ENCODE assay signal across 14 mouse cellular contexts in genomic region chr11:67079740-67080139, GRCm38 (mm10). TPM values are rescaled to one million over a fixed set of nuclear protein-coding genes. Genes with fewer than 3 reads are reported as not detected.
DNase-seq lines count a peak whose midpoint lies in the region; ATAC-seq and TF ChIP-seq lines count a peak whose summit lies in the region.
"Had no signal": no experiment of that assay in that cellular context is flagged by ENCODE, and none has a peak within 500 bp of the region (broad histone marks: within the 10 kb centered on the region; RNA-seq: fewer than 3 reads in every experiment).

No protein-coding gene starts in this region.

- no peaks in the 10 kb centered on the region for H3K9me3 ChIP-seq in midbrain, embryonic 10.5 days (replicated peaks)
- no peaks in the 10 kb centered on the region for H3K9me3 ChIP-seq in midbrain, postnatal 0 days (ENCODE audit: low read length)
- no peaks in the 10 kb centered on the region for H3K9me3 ChIP-seq in hindbrain, embryonic 15.5 days
- H3K9me3 ChIP-seq: heart, embryonic 13.5 days; liver, embryonic 13.5 days had no signal

- H3K9ac ChIP-seq in midbrain, postnatal 0 days (replicated peaks; ENCODE audit: low read length, poor library complexity, severe bottlenecking), result no peak overlapping the region
- 0 out of 2 replicates have a peak overlapping the region, but pooled peaks have one; percentile 11 for H3K9ac ChIP-seq in hindbrain, embryonic 15.5 days
- H3K9ac ChIP-seq: heart, embryonic 13.5 days; liver, embryonic 13.5 days; lung, embryonic 14.5 days had no signal

- no peak overlapping the region for H3K4me2 ChIP-seq in midbrain, postnatal 0 days (ENCODE audit: low read depth, low read length, poor library complexity, severe bottlenecking)
- H3K4me2 ChIP-seq in hindbrain, embryonic 15.5 days, result 0 out of 2 replicates have a peak overlapping the region, but pooled peaks have one; percentile 3
- H3K4me2 ChIP-seq: heart, embryonic 13.5 days; liver, embryonic 13.5 days; lung, embryonic 14.5 days had no signal

- WGBS in midbrain, embryonic 10.5 days, result 66% methylated on average over 11 of the region's 11 CpGs
- WGBS in midbrain, postnatal 0 days, result 41% methylated on average over 11 of the region's 11 CpGs
- 45% methylated on average over 11 of the region's 11 CpGs for WGBS in hindbrain, embryonic 15.5 days

- no peak overlapping the region for H3K4me3 ChIP-seq in midbrain, embryonic 10.5 days
- no peak overlapping the region for H3K4me3 ChIP-seq in midbrain, postnatal 0 days (ENCODE audit: low read depth, low read length)
- no peak overlapping the region for H3K4me3 ChIP-seq in hindbrain, embryonic 15.5 days
- H3K4me3 ChIP-seq: erythroblast, embryonic 14.5 days; heart, embryonic 13.5 days; liver, embryonic 13.5 days had no signal

- no peak for ATAC-seq in midbrain, postnatal 0 days (ENCODE audit: low FRiP score)
- ATAC-seq in hindbrain, embryonic 15.5 days (ENCODE audit: low FRiP score, low read depth), result no peak

- H3K4me1 ChIP-seq in midbrain, embryonic 10.5 days, result peaks cover 41% of the 10 kb centered on the region
- no peaks in the 10 kb centered on the region for H3K4me1 ChIP-seq in midbrain, postnatal 0 days (ENCODE audit: insufficient read depth, low read length)
- peaks cover 10% of the 10 kb centered on the region; the same call in 1 of the 2 replicates for H3K4me1 ChIP-seq in hindbrain, embryonic 15.5 days (replicated peaks)

- no peak for TF ChIP-seq CTCF in midbrain, postnatal 0 days (IDR thresholded peaks at IDR 0.05)

- H3K27me3 ChIP-seq in midbrain, embryonic 10.5 days (ENCODE audit: low read depth, poor library complexity, severe bottlenecking), result peaks cover 28% of the 10 kb centered on the region
- H3K27me3 ChIP-seq in midbrain, postnatal 0 days (ENCODE audit: insufficient read depth, low read length), result 0 out of 2 replicates have a peak, but pooled peaks cover 6% of the 10 kb centered on the region
- peaks cover 12% of the 10 kb centered on the region for H3K27me3 ChIP-seq in hindbrain, embryonic 15.5 days

- peak; percentile 9 for DNase-seq in embryo, embryonic 10.5 days (ENCODE audit: low spot score)
- no peak for DNase-seq in embryo, embryonic 9.5 days (ENCODE audit: extremely low spot score)
- DNase-seq in midbrain, embryonic 10.5 days (ENCODE audit: low spot score), result no peak
- no peak for DNase-seq in midbrain, postnatal 0 days (ENCODE audit: low spot score)
- DNase-seq in retina, embryonic 14.5 days (ENCODE audit: low spot score), result peak; percentile 16
- no peak for DNase-seq in urinary bladder, postnatal 25 days (ENCODE audit: low spot score)
- DNase-seq in right cerebral cortex, postnatal 36 days (ENCODE audit: low spot score in 2 of 2), result no peak
- DNase-seq: heart, adult 11 months; liver, embryonic 13.5 days had no signal

- no peaks in the 10 kb centered on the region for H3K36me3 ChIP-seq in midbrain, embryonic 10.5 days
- no peaks in the 10 kb centered on the region for H3K36me3 ChIP-seq in midbrain, postnatal 0 days (ENCODE audit: insufficient read depth, low read length)
- H3K36me3 ChIP-seq in hindbrain, embryonic 15.5 days, result no peaks in the 10 kb centered on the region
- H3K36me3 ChIP-seq: heart, embryonic 13.5 days; liver, embryonic 13.5 days had no signal

- H3K27ac ChIP-seq in midbrain, embryonic 10.5 days (replicated peaks), result peak overlapping the region; percentile 60
- no peak overlapping the region for H3K27ac ChIP-seq in midbrain, postnatal 0 days (ENCODE audit: low read depth, low read length)
- no peak overlapping the region for H3K27ac ChIP-seq in hindbrain, embryonic 15.5 days (replicated peaks)
- H3K27ac ChIP-seq: heart, embryonic 13.5 days; liver, embryonic 13.5 days had no signal

RNA-seq across cellular contexts. Expression of gene Myh3, which starts 1.6 kb away (rescaled TPM):
- polyA plus RNA-seq in midbrain, embryonic 10.5 days (2016; fragmentation: Nextera tagmentation; extraction: Ambion mirVana), result 0.11 and 0.37 TPM in 2 replicates
- total RNA-seq in midbrain, postnatal 0 days (2014; rRNA removed), result 0.24 and 1.2 TPM in 2 replicates
- 0.13 and 0.25 TPM in 2 replicates for polyA plus RNA-seq in midbrain, postnatal 0 days (2015; fragmentation: Nextera tagmentation; extraction: Ambion mirVana)
- polyA plus RNA-seq in hindbrain, embryonic 15.5 days (2015; fragmentation: Nextera tagmentation; extraction: Ambion mirVana), result 0.39 and 0.59 TPM in 2 replicates
- total RNA-seq: heart, postnatal 25 days had no signal
- polyA plus RNA-seq: erythroblast, embryonic 14.5 days had no signal

RNA-seq across cellular contexts. Expression of gene Sco1, which starts 27.3 kb away (rescaled TPM):
- polyA plus RNA-seq in midbrain, embryonic 10.5 days (2016; fragmentation: Nextera tagmentation; extraction: Ambion mirVana), result 20.3 and 22.5 TPM in 2 replicates
- 11.2 and 12.4 TPM in 2 replicates for total RNA-seq in midbrain, postnatal 0 days (2014; rRNA removed)
- polyA plus RNA-seq in midbrain, postnatal 0 days (2015; fragmentation: Nextera tagmentation; extraction: Ambion mirVana), result 13.2 and 14.7 TPM in 2 replicates
- polyA plus RNA-seq in hindbrain, embryonic 15.5 days (2015; fragmentation: Nextera tagmentation; extraction: Ambion mirVana), result 12.7 and 14.6 TPM in 2 replicates

RNA-seq across cellular contexts. Expression of gene Adprm, which starts 27.3 kb away (rescaled TPM):
- polyA plus RNA-seq in midbrain, embryonic 10.5 days (2016; fragmentation: Nextera tagmentation; extraction: Ambion mirVana), result 30.0 and 37.6 TPM in 2 replicates
- total RNA-seq in midbrain, postnatal 0 days (2014; rRNA removed), result 23.7 and 28.6 TPM in 2 replicates
- 25.9 and 28.1 TPM in 2 replicates for polyA plus RNA-seq in midbrain, postnatal 0 days (2015; fragmentation: Nextera tagmentation; extraction: Ambion mirVana)
- polyA plus RNA-seq in hindbrain, embryonic 15.5 days (2015; fragmentation: Nextera tagmentation; extraction: Ambion mirVana), result 32.6 and 33.7 TPM in 2 replicates

RNA-seq across cellular contexts. Expression of gene Tmem220, which starts 54.8 kb away (rescaled TPM):
- polyA plus RNA-seq in midbrain, embryonic 10.5 days (2016; fragmentation: Nextera tagmentation; extraction: Ambion mirVana), result 0.99 and 1.1 TPM in 2 replicates
- total RNA-seq in midbrain, postnatal 0 days (2014; rRNA removed), result 0.11 and 0.28 TPM in 2 replicates
- 0.50 and 0.93 TPM in 2 replicates for polyA plus RNA-seq in midbrain, postnatal 0 days (2015; fragmentation: Nextera tagmentation; extraction: Ambion mirVana)
- polyA plus RNA-seq in hindbrain, embryonic 15.5 days (2015; fragmentation: Nextera tagmentation; extraction: Ambion mirVana), result 0.34 and 0.67 TPM in 2 replicates
- polyA plus RNA-seq: erythroblast, embryonic 14.5 days had no signal

Comparison
In these comparisons a context has a peak if more than half of its experiments do, and no peak if none do; other contexts are left out.
1. DNase-seq: peak in embryo, embryonic 10.5 days (single experiment) and retina, embryonic 14.5 days (single experiment); none in embryo, embryonic 9.5 days (single experiment), midbrain, embryonic 10.5 days (single experiment), midbrain, postnatal 0 days (single experiment), urinary bladder, postnatal 25 days (single experiment) and right cerebral cortex, postnatal 36 days (0 of 2).